Mouse (Mus musculus) limb, embryonic 13.5 days (tissue): ENCODE data around the gene Marveld3. TPM values are rescaled to one million over a fixed set of nuclear protein-coding genes. Genes with fewer than 3 reads are reported as not detected.

Experiments
- ATAC-seq: fragments of 200-750 bp; cut with Nextera tagmentation; 2 replicates; pipeline ENCODE4 v1.8.0; 2017; ENCODE audit warnings: low read depth, moderate number of reproducible peaks, moderate TSS enrichment; ENCODE audit not compliant: low FRiP score
- H3K27ac ChIP-seq: fragments of 300-500 bp; sonication (generic); 2 replicates; pipeline ENCODE4 v1.5.1; 2015; ENCODE audit warnings: inconsistent platforms, mild to moderate bottlenecking, moderate library complexity
- H3K27me3 ChIP-seq: fragments of 300-500 bp; sonication (generic); 2 replicates; pipeline ENCODE4 v1.6.1; 2015; ENCODE audit warnings: mild to moderate bottlenecking, inconsistent platforms
- H3K36me3 ChIP-seq: fragments of 300-500 bp; sonication (generic); 2 replicates; pipeline ENCODE4 v1.6.1; 2015; ENCODE audit warnings: inconsistent platforms, mild to moderate bottlenecking, moderate library complexity
- H3K4me1 ChIP-seq: fragments of 300-500 bp; sonication (generic); 2 replicates; pipeline ENCODE4 v1.6.1; 2015; ENCODE audit warnings: inconsistent platforms
- H3K4me2 ChIP-seq: fragments of 300-500 bp; sonication (generic); replicated peaks from 2 replicates; pipeline ENCODE4 v1.6.1; 2015; ENCODE audit warnings: inconsistent platforms, mild to moderate bottlenecking, moderate library complexity
- H3K4me3 ChIP-seq: fragments of 300-500 bp; sonication (generic); 2 replicates; pipeline ENCODE4 v1.5.1; 2015; ENCODE audit warnings: moderate library complexity, mild to moderate bottlenecking, inconsistent platforms
- H3K9ac ChIP-seq: fragments of 300-500 bp; sonication (generic); 2 replicates; pipeline ENCODE4 v1.6.1; 2015; ENCODE audit warnings: mild to moderate bottlenecking, inconsistent platforms
- H3K9me3 ChIP-seq: fragments of 300-500 bp; sonication (generic); 2 replicates; pipeline ENCODE4 v1.6.1; 2016; ENCODE audit warnings: inconsistent platforms
- WGBS: fragments of 180-500 bp; shearing (Covaris S2); methylation state at CpG from one replicate; pipeline ENCODE4 v1.1.7; 2015; 5-methylcytosine and 5-hydroxymethylcytosine counted together
- polyA plus RNA-seq: library from polyadenylated mRNA; unstranded; fragments of >200 nt; fragmentation: Nextera tagmentation; extraction: Ambion mirVana; gene quantifications from 2 replicates; pipeline ENCODE4 v1.2.1, GENCODE M21; 2015

The Marveld3 gene
- polyA plus RNA-seq: 0.97 and 1.4 TPM in 2 replicates

- Histone ChIP-seq H3K9me3 (no peaks in the 10 kb centered on the region), H3K27ac (no peak within 1 kb of the TSS), H3K27me3 (peaks cover 49% of the 10 kb centered on the region), H3K4me2 (peak within 1 kb of the TSS; percentile 70), H3K4me1 (peaks cover 26% of the 10 kb centered on the region), H3K4me3 (peak within 1 kb of the TSS; percentile 41), H3K36me3 (no peaks in the 10 kb centered on the region), H3K9ac (no peak within 1 kb of the TSS)
- 4% methylated on average over 64 of the region's 64 CpGs for WGBS
- ATAC-seq: no peak
These were observed at the start of gene Marveld3 for GRCm38 (mm10) chr8:109961693-109962367. Gene Marveld3, minus strand, starts transcription at chr8:109962203.

GRCm38 (mm10) chr8:110010868-110011267 is 48.9 kb upstream of the Marveld3 start:
- Histone ChIP-seq H3K36me3 (no peaks in the 10 kb centered on the region), H3K9me3 (no peaks in the 10 kb centered on the region), H3K27ac (no peak overlapping the region), H3K4me2 (no peak overlapping the region), H3K9ac (no peak overlapping the region), H3K27me3 (no peaks in the 10 kb centered on the region), H3K4me3 (no peak overlapping the region), H3K4me1 (peaks cover 4% of the 10 kb centered on the region; the same call in 1 of the 2 replicates)
- WGBS: 32% methylated on average over 5 of the region's 5 CpGs
- no peak for ATAC-seq

GRCm38 (mm10) chr8:110008995-110009446 is 47.0 kb upstream of the Marveld3 start:
- WGBS: 67% methylated on average over 8 of the region's 8 CpGs
- peaks cover 4% of the 10 kb centered on the region; the same call in 1 of the 2 replicates for H3K4me1 ChIP-seq
- no peak overlapping the region for H3K27ac ChIP-seq
- H3K27me3 ChIP-seq: no peaks in the 10 kb centered on the region
- H3K4me2 ChIP-seq: no peak overlapping the region
- H3K9ac ChIP-seq: no peak overlapping the region
- H3K36me3 ChIP-seq: no peaks in the 10 kb centered on the region
- H3K4me3 ChIP-seq: no peak overlapping the region
- no peaks in the 10 kb centered on the region for H3K9me3 ChIP-seq
- ATAC-seq: no peak

- no peak overlapping the region for H3K9ac ChIP-seq
- no peak for ATAC-seq
- H3K4me2 ChIP-seq: no peak overlapping the region
- H3K27ac ChIP-seq: no peak overlapping the region
- H3K4me1 ChIP-seq: peaks cover 4% of the 10 kb centered on the region; the same call in 1 of the 2 replicates
- H3K9me3 ChIP-seq: no peaks in the 10 kb centered on the region
- 88% methylated on average over 26 of the region's 26 CpGs for WGBS
- no peaks in the 10 kb centered on the region for H3K36me3 ChIP-seq
- H3K4me3 ChIP-seq: no peak overlapping the region
- no peaks in the 10 kb centered on the region for H3K27me3 ChIP-seq
These were observed 46.4 kb upstream of the Marveld3 start for GRCm38 (mm10) chr8:110008228-110008994.

GRCm38 (mm10) chr8:110006312-110007023 is 44.5 kb upstream of the Marveld3 start:
- Histone ChIP-seq H3K27me3 (no peaks in the 10 kb centered on the region), H3K4me1 (peaks cover 4% of the 10 kb centered on the region; the same call in 1 of the 2 replicates), H3K27ac (no peak overlapping the region), H3K9me3 (no peaks in the 10 kb centered on the region), H3K4me2 (no peak overlapping the region), H3K4me3 (no peak overlapping the region), H3K9ac (no peak overlapping the region), H3K36me3 (no peaks in the 10 kb centered on the region)
- WGBS: 58% methylated on average over 17 of the region's 17 CpGs
- no peak for ATAC-seq

GRCm38 (mm10) chr8:110004300-110004699 is 42.3 kb upstream of the Marveld3 start:
- H3K9me3 ChIP-seq: no peaks in the 10 kb centered on the region
- H3K9ac ChIP-seq: no peak overlapping the region
- no peaks in the 10 kb centered on the region for H3K27me3 ChIP-seq
- ATAC-seq: no peak
- no peaks in the 10 kb centered on the region for H3K36me3 ChIP-seq
- no peak overlapping the region for H3K27ac ChIP-seq
- WGBS: 79% methylated on average over 5 of the region's 5 CpGs
- H3K4me2 ChIP-seq: no peak overlapping the region
- H3K4me1 ChIP-seq: peaks cover 4% of the 10 kb centered on the region; the same call in 1 of the 2 replicates
- no peak overlapping the region for H3K4me3 ChIP-seq

GRCm38 (mm10) chr8:110002953-110003352 is 41.0 kb upstream of the Marveld3 start:
- WGBS: 42% methylated on average over 9 of the region's 9 CpGs
- Histone ChIP-seq H3K27ac (no peak overlapping the region), H3K4me3 (no peak overlapping the region), H3K9me3 (no peaks in the 10 kb centered on the region), H3K4me2 (no peak overlapping the region), H3K36me3 (no peaks in the 10 kb centered on the region), H3K27me3 (0 out of 2 replicates have a peak, but pooled peaks cover 4% of the 10 kb centered on the region), H3K9ac (no peak overlapping the region), H3K4me1 (peaks cover 4% of the 10 kb centered on the region; the same call in 1 of the 2 replicates)
- ATAC-seq: no peak

GRCm38 (mm10) chr8:109999974-110000373 is 38.0 kb upstream of the Marveld3 start:
- ATAC-seq: no peak
- H3K4me1 ChIP-seq: no peaks in the 10 kb centered on the region
- no peaks in the 10 kb centered on the region for H3K9me3 ChIP-seq
- no peaks in the 10 kb centered on the region for H3K36me3 ChIP-seq
- 0 out of 2 replicates have a peak, but pooled peaks cover 4% of the 10 kb centered on the region for H3K27me3 ChIP-seq
- no peak overlapping the region for H3K9ac ChIP-seq
- whole genome bisulfite sequencing: 82% methylated on average over 10 of the region's 10 CpGs
- no peak overlapping the region for H3K4me3 ChIP-seq
- H3K4me2 ChIP-seq: no peak overlapping the region
- no peak overlapping the region for H3K27ac ChIP-seq

GRCm38 (mm10) chr8:109998066-109998465 is 36.1 kb upstream of the Marveld3 start:
- no peak overlapping the region for H3K4me2 ChIP-seq
- H3K27me3 ChIP-seq: 0 out of 2 replicates have a peak, but pooled peaks cover 4% of the 10 kb centered on the region
- H3K9me3 ChIP-seq: no peaks in the 10 kb centered on the region
- ATAC-seq: no peak
- 68% methylated on average over 7 of the region's 7 CpGs for WGBS
- H3K27ac ChIP-seq: no peak overlapping the region
- no peaks in the 10 kb centered on the region for H3K36me3 ChIP-seq
- H3K4me1 ChIP-seq: no peaks in the 10 kb centered on the region
- no peak overlapping the region for H3K9ac ChIP-seq
- no peak overlapping the region for H3K4me3 ChIP-seq

- H3K36me3 ChIP-seq: no peaks in the 10 kb centered on the region
- H3K27ac ChIP-seq: no peak overlapping the region
- no peak for ATAC-seq
- no peaks in the 10 kb centered on the region for H3K4me1 ChIP-seq
- H3K27me3 ChIP-seq: 0 out of 2 replicates have a peak, but pooled peaks cover 4% of the 10 kb centered on the region
- H3K9ac ChIP-seq: no peak overlapping the region
- H3K4me2 ChIP-seq: no peak overlapping the region
- H3K9me3 ChIP-seq: no peaks in the 10 kb centered on the region
- no peak overlapping the region for H3K4me3 ChIP-seq
- 92% methylated on average over 9 of the region's 9 CpGs for WGBS
These were observed 35.4 kb upstream of the Marveld3 start for GRCm38 (mm10) chr8:109997381-109997780.

GRCm38 (mm10) chr8:109992951-109993350 is 30.9 kb upstream of the Marveld3 start:
- Histone ChIP-seq H3K27me3 (no peaks in the 10 kb centered on the region), H3K4me3 (no peak overlapping the region), H3K4me2 (no peak overlapping the region), H3K4me1 (no peaks in the 10 kb centered on the region), H3K27ac (no peak overlapping the region), H3K36me3 (no peaks in the 10 kb centered on the region), H3K9ac (no peak overlapping the region), H3K9me3 (no peaks in the 10 kb centered on the region)
- no peak for ATAC-seq
- 72% methylated on average over 1 of the region's 1 CpGs for whole genome bisulfite sequencing

GRCm38 (mm10) chr8:109992166-109992565 is 30.2 kb upstream of the Marveld3 start:
- ATAC-seq: no peak
- no peak overlapping the region for H3K9ac ChIP-seq
- H3K4me3 ChIP-seq: no peak overlapping the region
- 89% methylated on average over 5 of the region's 5 CpGs for WGBS
- no peak overlapping the region for H3K4me2 ChIP-seq
- no peaks in the 10 kb centered on the region for H3K4me1 ChIP-seq
- H3K27me3 ChIP-seq: no peaks in the 10 kb centered on the region
- no peak overlapping the region for H3K27ac ChIP-seq
- H3K9me3 ChIP-seq: no peaks in the 10 kb centered on the region
- no peaks in the 10 kb centered on the region for H3K36me3 ChIP-seq
